Mouse (Mus musculus) urinary bladder, postnatal 4 days (tissue): Measurements from ENCODE around the gene A930018P22Rik.
"Not testable (repeated sequence)": the region's sequence is repeated elsewhere in the genome, so short reads cannot be mapped to it uniquely, and the experiment has no call there.

Experiments used
- DNase-seq, 2 experiments: peaks; one replicate each; pipeline ENCODE4 v3.0.0; 2021 to 2022; ENCODE audit warnings: low spot score in 2 of 2

The A930018P22Rik gene

DNA sequence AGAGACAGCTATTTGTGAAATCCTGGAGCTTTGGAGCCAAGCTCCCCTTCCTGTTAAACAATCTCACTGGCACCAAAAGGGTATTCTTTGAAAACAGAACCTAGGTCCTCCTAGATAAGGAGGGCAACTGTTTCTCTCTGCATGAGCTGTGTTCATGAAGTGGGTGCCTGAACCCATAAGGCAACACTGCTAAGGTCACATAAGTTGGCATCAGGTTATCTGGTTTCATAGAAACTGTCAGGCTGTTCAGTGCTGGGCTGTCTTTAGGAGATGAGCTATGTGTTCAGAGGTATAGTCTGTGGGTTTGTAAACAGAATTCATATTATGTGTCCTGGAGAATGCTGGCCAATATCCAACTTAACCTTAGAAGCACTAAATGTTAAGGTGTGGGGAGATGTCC, 5.4 kb upstream of the A930018P22Rik start:
- not testable (repeated sequence) for DNase-seq

DNA sequence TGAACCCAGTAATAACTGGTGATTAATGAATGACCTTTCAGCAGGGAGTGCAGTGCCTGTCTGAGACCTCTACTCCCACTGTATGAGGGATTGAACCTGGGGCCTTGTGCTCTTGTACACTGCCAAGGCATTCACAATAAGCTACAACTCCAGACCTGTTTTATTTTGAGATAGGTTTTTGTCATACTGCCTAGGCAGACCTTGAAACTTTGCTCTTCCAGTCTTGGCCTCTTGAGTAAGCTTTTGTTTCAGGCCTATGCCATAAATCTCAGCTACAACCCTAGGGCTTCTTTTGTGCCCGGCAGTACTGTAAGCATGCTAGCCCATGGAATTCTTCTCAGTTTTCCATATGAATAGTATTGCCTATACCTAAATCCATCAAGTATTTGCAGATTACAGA, 3.5 kb upstream of the A930018P22Rik start:
- DNase-seq: no peak

DNA sequence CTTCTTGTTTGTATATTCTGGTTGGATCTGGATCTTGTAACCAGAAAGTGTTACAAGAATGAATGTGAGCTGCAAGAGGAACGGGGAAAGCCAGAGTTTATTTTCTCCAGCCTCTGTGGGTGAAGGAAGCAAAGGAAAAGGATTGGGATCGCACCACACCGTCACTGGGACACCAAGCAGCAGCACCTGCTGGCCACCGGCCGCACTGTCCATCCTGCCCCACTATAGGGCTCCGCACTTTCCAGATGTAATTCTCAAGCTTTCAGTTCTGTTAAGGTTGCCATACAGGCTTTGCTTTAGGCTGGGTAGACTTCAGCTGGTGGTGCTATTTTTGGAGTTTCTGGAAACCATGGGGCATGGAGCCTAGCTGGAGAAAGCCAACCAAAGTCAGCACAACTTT, 2.3 kb upstream of the A930018P22Rik start:
- no peak for DNase-seq

DNA sequence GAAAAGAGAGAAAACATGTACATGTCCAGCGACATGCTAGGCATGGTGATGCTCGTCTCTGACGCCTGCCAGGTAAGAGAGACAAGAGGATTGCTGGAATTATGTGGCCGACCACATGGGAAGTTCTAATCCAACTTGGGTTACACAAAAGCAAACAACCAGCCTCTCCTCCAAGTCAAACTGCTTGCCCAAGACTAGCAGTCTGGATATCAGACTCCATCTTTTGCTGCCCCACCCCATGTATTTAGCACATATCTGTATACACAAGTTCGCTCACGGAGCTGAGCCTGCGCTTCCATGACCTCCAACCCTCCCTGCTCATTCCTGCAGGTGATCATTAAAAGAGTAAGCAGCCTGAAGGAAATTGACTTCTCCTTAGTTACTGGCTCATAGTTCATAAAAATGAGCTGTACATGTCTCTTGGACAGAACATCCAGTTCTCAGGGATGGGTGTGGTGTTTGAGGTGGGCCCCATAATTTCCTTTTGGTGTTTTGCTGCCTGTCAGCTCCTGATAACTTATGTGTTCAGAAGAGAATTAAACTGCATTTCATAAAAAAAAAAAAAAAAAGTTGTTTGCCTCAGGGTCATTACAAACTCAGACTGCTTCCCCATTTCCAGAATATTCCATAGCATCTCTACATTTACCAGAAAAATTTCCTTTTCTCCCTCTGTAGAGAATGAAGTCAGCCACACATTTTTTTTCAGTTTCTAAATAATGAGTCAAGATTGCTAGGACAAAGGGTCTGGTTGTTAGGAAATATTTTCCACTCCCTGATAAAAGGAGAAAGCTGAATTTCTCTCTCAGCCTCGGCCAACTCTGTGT, 676 bp upstream of the A930018P22Rik start:
- DNase-seq: no peak

DNA sequence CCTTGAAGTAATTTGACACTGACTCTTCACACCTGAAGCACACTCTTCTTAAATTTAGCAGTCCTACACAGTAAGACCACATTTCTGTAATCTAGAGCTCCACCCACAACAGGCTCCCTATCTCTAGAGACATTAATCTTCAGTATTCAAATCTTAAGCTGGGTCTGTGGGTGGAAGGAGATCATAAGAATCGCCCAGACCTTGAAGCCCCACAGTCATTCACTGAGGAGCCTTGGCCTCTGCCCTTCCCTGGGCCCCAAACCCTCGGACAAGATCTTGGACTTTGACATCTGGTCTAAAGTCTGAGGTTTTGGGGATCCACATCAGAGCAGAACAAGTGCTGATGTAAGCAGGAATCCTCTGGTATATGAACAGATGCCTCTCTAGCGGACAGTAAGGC, 971 bp downstream of the A930018P22Rik start:
- no peak for DNase-seq

DNA sequence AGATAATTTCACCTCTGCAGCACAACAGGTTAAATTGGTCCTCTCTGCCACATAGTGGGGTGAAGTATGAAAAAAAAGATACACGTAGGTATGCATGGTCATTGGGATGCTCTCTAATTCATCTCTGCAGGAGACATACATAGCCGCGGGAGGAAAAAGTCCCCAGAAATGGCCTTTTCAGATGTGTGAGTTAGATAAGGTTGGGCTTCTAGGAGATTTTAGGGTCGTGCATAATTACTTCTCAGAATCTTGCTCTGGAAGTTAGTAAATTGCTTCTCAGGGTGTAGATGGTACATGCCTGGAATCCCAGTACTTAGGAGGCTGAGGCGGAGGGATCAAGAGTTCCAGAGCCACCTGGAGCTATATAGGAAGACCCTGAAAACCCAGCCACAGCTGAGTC, 1.5 kb downstream of the A930018P22Rik start:
- DNase-seq: no peak

DNA sequence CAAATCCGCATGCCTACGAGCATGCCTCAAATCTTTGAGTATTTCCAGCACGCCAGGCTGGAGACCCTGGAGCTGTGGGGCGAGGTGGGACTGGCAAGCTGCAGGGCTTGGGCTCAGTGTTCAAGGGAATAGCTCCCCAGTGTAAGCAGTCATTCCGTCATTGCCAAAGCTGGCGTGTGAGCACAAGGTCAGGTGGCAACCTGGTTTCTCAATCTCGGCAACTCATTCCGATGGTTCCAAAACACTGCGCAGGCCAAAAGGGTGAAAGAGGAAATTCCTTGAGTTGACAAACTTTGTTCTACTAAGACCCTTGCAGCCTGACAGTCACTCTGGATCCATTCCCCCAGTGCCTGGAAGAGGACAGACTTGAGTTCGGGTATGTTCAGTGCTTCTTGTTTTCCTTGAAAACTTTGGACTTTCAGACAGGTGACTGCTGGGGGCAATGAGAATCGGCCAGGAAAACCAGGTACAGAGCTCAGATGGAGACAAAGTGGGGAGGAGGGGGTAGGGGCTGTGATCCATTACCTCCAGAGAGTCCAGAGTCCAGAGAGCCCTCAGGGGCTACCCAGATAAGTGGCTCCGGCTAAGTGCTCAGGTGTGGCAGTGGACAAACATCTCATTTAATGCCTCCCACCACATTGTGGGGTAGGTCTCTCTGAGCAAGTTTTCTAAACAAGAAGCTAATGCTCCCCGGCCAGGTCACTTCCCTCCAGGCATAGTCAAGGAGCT, 6.4 kb downstream of the A930018P22Rik start:
- no peak for DNase-seq

DNA sequence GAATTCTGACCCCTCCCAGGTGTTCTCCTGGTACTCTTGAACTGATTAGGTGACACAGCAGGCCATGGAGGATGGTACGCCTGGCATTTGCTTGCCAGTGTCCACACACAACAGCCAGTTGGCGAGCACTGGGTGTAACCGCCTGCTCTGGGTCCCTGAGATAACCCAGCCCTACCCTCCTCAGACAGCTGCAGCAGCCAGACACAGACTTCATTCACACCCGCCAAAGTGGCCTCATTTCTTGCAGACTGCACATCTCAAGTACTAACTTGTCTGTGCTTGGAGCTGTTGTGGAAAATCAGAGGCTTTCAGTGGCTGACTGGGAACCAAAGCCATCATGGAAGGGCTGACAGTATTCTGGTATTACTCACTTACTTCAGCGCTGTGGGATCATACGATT, 7.6 kb downstream of the A930018P22Rik start:
- DNase-seq: no peak

DNA sequence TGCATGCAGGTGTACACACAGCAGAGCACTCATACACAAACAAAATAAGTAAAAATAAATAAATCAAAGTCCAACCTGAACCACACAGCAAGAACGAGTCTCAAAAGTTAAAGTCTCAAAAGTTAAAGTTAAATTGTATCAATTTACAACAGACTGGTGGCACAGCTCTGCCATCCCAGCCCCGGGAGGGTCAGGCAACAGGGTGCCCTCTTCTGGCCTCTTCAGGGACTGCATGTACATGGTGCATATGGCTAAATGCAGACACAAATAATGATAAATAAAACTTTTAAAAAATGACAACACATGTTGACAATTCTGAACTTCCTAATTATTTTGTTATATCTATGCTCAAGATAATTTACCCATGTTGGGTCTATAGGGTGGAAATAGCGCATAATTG, 8.4 kb downstream of the A930018P22Rik start:
- DNase-seq: no peak

DNA sequence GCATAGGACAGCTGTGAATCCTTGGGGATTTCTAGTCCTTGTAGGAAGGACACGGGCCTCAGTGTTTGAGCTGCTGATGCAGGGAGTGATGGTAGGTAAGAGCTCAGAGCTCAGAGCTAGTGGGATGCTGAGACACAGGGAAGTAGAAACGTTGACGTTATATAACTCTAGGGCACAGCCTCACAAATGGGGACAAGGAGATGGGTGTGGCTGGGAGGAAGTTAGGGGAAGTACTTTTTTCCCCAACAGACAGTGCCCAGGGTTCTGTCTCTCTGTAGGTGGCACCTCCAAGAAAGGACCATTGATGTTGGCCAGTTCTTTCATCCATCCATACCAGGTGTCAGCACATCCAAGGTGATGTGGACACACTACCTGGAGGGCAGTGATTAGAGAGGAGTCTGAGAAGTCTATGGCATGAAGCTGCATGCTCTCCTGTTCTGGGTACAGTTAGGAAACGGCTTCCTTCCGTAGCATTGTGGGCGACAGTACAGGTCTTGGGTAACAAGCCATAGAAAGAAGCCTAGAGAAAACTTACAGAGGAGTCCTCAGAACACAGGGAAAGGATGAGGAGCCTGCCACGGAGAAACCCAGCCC, 9.8 kb downstream of the A930018P22Rik start:
- DNase-seq: no peak

DNA sequence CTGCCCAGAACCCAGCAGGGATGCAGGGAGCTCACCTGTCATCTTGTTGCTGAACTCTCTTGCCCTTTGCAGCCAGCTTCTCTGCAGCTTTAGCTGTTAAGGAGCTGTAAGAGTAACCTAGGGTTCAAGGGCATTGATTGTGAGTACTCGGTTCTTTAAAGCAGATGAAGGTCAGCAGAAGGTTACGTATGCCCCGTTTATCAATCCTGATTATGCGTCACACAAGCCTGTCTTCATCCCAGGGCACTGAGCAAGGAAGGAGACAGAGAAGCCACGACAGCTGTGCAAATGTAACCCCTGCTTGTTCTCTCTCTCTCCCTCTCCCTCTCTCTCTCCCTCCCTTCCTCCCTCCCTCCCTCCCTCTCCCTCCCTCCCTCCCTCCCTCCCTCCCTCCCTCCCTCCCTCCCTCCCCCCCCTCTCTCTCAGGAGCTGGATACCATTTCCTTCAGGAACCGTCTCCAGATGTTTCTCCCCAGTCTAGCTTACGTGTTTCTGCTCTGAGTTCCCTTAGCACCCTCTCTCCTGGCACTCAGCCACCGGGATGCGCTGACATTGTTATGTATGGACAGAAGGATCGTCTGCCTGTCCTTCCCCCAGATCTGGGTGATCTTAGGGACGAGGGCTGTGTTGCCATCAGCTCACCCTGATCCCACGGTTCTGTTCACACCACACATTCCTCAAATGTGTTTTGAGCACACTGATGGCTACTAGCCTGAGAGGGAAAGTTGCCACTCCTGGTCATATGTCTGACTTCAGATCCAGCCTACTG, 10.7 kb downstream of the A930018P22Rik start:
- DNase-seq: no peak

DNA sequence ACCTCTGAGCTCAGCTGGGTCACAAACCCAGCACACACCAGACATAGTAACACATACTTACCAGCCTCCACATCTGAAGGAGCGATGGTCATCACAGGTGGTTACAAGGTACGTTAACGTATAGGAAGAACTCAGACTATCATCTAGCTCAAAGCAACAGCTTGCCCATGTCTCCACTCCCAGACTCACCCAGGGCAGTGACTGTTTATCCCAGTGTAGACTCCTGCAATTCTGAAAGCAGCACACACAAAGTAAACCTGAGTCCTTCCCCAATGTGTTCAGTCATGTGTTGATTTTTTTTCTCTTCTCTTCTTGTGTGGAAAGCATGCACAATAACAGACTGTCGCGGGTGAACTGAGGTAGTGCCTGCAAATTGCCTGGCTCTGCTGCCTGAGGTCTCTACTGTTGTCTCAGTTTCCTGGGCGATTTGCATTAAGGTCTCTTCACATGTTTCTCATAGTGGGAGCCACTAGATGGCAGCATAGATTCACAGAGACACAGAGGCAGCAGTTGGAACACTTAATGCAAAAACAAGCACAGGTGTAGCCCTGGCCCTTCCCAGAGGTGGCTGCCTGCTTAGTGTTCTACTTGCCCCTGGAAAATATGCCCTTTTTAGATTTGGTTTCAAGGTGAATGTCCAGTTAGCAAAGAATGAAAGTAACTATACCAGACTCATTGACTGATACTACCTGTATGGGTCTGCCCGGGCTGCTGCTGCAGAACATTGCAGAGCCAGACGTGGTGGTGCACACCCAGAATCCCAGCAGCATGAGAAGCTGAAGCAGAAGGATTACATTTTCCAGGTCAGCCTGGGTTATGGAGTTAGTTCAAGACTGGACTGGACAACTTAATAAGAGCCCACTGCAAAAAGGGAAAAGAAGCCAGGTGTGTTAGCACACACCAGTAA, 11.8 kb downstream of the A930018P22Rik start:
- peak in 1 of 2 experiments; percentile 29 for DNase-seq

DNA sequence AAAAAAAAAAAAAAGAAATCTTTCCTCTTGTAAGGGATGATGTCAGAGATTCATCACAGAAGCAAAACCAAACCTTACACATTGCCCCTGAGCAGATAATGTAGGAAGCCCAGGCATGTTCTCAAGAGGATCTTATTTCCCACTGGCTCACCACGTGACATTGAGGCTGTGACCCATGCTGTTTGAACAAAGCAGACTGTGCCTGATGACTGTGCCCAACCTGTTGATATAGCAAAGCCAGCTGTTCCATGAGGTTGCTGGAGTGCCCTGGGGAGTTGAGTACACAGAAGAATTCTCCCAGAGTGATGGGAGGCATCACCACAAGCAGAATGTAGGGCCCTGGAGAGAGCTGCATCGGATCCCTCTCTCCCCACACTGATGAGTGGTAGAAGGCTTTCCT, 13.4 kb downstream of the A930018P22Rik start:
- DNase-seq: no peak

DNA sequence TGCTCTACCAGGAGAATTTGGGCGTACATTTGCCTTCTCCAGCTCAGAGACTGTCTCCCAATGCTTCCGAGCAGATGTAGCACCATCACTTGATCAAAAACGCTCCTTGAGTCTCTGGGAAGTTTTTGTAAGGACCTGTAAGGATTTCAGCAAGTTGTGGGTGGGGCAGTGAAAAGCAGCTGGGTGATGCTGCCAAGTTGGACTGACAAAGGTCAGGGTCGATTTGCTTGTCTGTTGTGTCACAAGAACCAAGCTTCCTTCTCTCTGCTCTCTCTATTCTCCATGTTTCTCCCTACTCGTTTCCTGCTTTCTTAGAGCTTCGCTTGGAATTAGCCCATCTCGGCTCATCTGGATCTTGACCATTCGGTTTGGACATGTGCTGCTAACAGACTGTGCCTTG, 19.6 kb downstream of the A930018P22Rik start:
- no peak for DNase-seq

DNA sequence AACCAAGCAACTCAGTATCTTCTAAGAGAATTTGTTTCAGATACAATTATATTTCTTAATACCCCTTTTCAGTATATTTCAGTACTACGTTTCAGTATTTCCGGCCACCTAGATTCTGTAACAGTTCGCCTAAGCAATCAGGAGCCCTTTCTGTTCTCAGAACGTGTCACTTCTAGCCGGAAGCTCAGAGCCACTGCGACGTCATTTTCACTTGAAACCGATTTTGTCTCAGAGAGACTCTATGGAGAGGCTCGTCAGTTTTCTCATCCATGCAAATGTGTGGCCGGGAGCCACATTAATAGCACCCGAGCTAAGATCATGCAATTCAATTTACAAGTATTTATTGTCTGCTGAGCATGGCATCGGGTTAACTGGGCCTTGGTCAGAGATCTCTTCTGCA, 21.4 kb downstream of the A930018P22Rik start:
- no peak for DNase-seq

DNA sequence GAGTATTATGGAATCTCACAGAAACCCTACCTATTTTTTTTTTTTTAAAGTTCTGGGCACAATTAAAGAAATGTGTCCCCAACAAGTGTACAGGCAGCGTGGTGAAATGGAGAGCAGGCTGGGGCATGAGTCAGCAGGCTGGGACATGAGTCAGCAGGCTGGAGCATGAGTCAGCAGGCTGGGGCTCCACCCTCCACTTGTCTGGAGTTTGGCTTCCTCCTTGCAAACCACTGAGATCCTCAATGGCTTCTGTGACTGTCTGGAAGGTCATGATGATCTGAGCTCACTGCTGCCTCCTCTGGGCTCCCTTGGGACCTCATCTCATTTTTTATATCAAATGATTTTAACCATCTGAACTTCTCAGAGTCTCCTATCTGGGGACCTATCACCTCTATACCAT, 23.4 kb downstream of the A930018P22Rik start:
- DNase-seq: no peak

DNA sequence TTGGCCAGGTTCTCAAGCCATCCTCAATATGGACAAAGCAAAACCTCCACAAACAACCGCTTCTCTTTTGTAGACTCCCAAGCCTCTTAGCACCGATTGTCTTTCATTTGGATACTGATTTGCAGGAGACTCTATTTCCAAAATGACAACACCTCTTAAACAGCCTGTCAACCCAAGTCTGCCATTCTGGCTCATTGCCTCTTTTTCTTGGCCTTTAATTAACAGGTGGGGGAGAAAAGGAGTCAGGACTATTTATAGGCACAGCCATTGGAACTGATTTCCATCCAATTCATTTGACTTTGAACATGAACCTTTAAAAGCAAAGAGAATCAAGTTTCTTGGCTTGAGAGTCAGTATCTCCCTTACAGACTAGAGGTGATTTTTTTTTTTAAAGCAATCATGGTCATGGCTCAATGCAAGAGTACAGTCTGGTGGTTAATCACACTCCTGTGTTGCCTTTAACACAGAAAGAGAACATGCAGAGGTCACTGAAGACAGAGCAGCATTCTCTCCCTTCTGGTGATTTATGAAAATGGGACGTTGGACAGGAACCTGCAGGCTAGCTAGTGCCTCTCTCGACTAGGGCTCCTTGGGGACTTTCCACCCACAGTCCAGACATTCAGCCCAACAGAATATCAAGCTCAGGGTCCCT, 25.5 kb downstream of the A930018P22Rik start:
- DNase-seq: no peak

DNA sequence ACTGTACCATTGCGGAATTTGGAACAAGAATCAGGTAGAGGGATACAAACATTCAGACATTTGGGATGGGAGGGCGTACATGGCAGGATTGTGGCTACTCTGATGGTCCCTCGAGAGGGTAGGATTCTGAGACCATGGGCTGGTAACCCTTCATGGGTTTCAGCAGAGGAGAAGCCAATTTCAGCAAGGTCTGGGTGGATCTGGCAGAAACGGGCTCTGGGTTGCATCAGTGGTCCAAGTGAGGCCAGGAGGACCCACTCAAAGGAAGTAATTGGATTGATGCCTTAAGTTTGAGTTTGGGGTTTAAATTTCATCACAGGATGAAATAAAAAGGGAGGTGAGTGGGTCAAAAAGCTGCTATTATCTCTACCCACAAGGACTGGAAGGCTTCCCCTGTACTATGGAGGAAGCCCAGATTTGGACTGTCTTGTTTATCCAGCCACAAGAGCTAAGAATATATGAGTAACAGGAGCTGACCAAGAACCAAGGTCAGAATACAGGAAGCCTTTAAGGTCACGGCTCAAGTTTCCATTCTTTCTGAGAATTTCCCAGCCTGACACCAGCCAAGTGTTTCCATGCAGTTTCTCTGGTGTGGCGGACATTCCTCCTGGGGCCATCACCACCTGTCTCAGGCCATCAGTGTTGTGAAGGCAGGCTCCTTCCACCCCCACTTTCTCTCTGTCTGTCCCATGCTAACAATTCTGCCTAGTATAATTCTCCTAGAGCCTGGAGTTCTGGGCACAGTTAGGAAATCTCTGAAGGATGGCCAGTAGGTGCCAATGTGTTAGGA, 28.2 kb downstream of the A930018P22Rik start:
- no peak for DNase-seq

DNA sequence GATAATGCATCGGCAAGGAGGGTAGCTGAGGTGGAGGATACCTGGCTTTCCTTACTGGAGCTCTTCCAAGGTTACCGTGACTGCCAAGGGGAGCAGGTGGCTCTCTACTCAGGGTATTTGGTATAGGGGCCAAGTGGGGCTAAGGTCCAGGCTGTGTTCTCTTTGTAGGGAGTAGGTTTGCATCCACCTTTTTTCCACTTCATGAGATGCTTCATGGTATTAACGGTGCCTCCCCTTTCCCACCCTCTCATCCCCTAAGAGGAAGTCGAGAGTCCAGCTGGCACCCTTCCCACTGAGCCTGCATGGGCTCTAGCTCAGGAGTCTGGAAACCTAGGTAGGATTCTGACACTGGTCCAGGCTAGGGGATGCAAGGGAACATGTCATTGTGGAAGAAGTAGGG, 30.8 kb downstream of the A930018P22Rik start:
- no peak for DNase-seq

DNA sequence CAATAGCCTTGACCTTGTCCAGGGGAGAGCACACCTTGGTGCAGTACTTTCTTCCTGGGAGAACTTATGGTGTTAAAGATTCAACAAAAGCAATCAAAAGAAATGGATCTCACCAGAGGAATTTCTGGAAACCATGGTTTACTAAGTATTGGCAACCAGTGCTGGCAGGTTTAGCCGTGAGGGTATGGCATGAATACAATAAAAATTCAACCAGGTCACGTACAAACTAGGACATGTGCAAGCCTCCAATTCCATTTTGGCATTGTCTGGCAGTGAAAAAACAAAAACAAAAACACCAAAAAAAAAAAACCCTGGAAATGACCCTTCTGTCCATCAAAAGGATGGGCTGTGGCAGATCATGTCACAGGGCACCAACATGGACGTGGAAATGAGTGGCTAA, 31.3 kb downstream of the A930018P22Rik start:
- no peak for DNase-seq
